Mouse (Mus musculus) G1E (cell line): ENCODE data around the gene Mgat4e. TPM values are rescaled to one million over a fixed set of nuclear protein-coding genes. Genes with fewer than 3 reads are reported as not detected.
A peak's percentile ranks its signal among the peaks of the same experiment; 100 is the strongest.

Source experiments
- ATAC-seq: 2 replicates; pipeline ENCODE4 v1.8.0; 2016; ENCODE audit warnings: mild to moderate bottlenecking; ENCODE audit not compliant: insufficient number of reproducible peaks, poor library complexity, low FRiP score, severe bottlenecking; ENCODE audit errors: extremely low read depth
- DNase-seq: peaks from one replicate; pipeline ENCODE4 v3.0.0; 2012; ENCODE audit warnings: low spot score
- H3K27me3 ChIP-seq: 2 replicates; pipeline ENCODE4 v1.6.1; 2012; ENCODE audit warnings: mild to moderate bottlenecking, low read length, inconsistent platforms; ENCODE audit not compliant: insufficient read depth
- H3K36me3 ChIP-seq: replicated peaks from 2 replicates; pipeline ENCODE3; 2012; ENCODE audit warnings: mild to moderate bottlenecking, inconsistent platforms
- H3K4me1 ChIP-seq: 2 replicates; pipeline ENCODE4 v1.6.1; 2012; ENCODE audit warnings: low read depth, low read length, inconsistent platforms, mixed read lengths; ENCODE audit not compliant: insufficient read depth
- H3K4me3 ChIP-seq: 2 replicates; pipeline ENCODE4 v1.5.1; 2012; ENCODE audit warnings: low read depth, mild to moderate bottlenecking, inconsistent platforms, low read length, moderate library complexity, mixed read lengths
- H3K9me3 ChIP-seq: replicated peaks from 2 replicates; pipeline ENCODE4 v1.6.1; 2012; ENCODE audit warnings: inconsistent platforms
- CTCF ChIP-seq: IDR thresholded peaks from 2 replicates; pipeline ENCODE4 v1.5.1; 2012; ENCODE audit warnings: low read depth, low read length, inconsistent platforms, mixed read lengths
- GATA1 ChIP-seq: IDR thresholded peaks from 2 replicates; pipeline ENCODE4 v1.6.1; 2012; ENCODE audit warnings: borderline replicate concordance, low read length, inconsistent platforms, mixed read lengths
- GATA2 ChIP-seq: IDR thresholded peaks from 2 replicates; pipeline ENCODE4 v1.6.1; 2012; ENCODE audit warnings: low read depth, low read length, inconsistent platforms, borderline replicate concordance
- POLR2AphosphoS5 ChIP-seq: IDR thresholded peaks from 2 replicates; pipeline ENCODE4 v1.6.1; 2012; ENCODE audit warnings: low read depth, low read length, inconsistent platforms; ENCODE audit not compliant: insufficient replicate concordance
- TAL1 ChIP-seq: conservative IDR thresholded peaks from 2 replicates; pipeline ENCODE4 v1.6.1; 2012; ENCODE audit warnings: low read depth, low read length, inconsistent platforms, mixed read lengths
- polyA plus RNA-seq: library from polyadenylated mRNA; stranded (reverse); fragments of >175 nt; gene quantifications from 2 replicates; pipeline ENCODE4 v1.2.3, GENCODE M21; 2012
- total RNA-seq, 2 experiments: library from RNA; stranded (forward) in 1 of 2; stranded (reverse) in 1 of 2; fragments of 200-1000 nt in 1 of 2; fragments of >200 nt in 1 of 2; fragmentation: Nextera tagmentation in 1 of 2; gene quantifications; 2 replicates each; pipeline ENCODE4 v1.2.3; 2014 to 2017

Gene Mgat4e
- total and polyA plus RNA-seq, 3 experiments, result 0.38 TPM; not detected in 2

DNA sequence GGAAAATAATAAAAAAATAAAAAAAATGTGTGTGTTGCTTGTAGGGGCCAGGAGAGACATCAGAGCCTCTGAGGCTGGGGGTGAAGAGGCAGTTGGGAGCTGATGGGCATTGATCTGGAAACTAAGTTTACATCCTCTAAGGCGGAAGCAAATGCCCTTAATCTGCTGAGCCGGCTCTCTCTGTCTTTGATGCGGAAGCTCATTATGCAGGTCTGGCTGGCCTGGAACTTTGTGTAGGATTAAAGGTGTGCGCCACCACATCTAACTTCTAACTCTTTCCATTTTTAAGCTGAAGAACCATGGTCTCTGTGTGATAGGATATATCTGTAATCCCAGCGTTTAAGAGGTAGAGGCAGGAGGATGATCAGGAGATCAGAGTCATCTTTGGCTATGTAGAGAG lies 9.0 kb upstream of the Mgat4e start:
- no peaks in the 10 kb centered on the region for H3K27me3 ChIP-seq
- no peak overlapping the region for H3K4me3 ChIP-seq
- H3K4me1 ChIP-seq, result peaks cover 61% of the 10 kb centered on the region
- TF ChIP-seq GATA2 (no peak), GATA1 (no peak), TAL1 (no peak)
- no peaks in the 10 kb centered on the region for H3K9me3 ChIP-seq
- H3K36me3 ChIP-seq, result no peaks in the 10 kb centered on the region
- ATAC-seq (no peak), DNase-seq (no peak)

DNA sequence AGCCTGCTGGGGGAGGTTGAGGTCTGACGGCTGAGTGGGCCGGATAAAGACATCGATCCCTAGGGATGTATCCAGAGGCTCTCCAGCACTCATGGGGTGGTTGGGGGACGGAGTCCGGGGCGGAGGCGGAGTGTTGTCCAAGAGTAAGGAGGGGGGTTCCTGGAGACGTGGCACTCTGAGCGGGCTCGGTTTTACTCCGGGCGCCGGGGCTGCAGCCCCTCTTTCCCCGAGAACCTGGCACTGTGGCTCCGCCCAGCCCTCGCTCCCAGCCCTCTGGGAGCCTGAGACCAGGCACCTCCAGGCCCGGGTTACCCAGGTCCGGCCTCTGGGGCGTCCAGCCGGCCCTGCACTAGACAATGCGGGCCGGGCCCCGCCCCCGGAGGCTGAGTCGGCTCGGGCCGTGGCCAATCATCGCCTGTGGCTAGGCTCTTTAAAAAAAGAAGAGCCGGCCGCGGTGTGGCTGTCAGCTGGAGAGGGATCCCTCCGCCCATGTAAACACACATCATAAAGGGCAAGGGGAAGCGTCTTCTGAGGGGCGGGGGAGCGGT lies 7.3 kb upstream of the Mgat4e start:
- no peaks in the 10 kb centered on the region for H3K27me3 ChIP-seq
- no peaks in the 10 kb centered on the region for H3K36me3 ChIP-seq
- DNase-seq, result peak; percentile 100
- no peaks in the 10 kb centered on the region for H3K9me3 ChIP-seq
- peak overlapping the region; percentile 76 for H3K4me3 ChIP-seq
- ATAC-seq, result peak; percentile 81
- TF ChIP-seq GATA2, result no peak
- no peak for TF ChIP-seq CTCF
- no peak for TF ChIP-seq TAL1
- no peak for TF ChIP-seq GATA1
- no peak for TF ChIP-seq POLR2AphosphoS5
- H3K4me1 ChIP-seq, result peaks cover 50% of the 10 kb centered on the region

GRCm38 (mm10) chr1:134555871-134556670 lies 6.6 kb upstream of the Mgat4e start:
- ATAC-seq (no peak), DNase-seq (peak; percentile 72)
- no peaks in the 10 kb centered on the region for H3K9me3 ChIP-seq
- peaks cover 47% of the 10 kb centered on the region for H3K4me1 ChIP-seq
- TF ChIP-seq GATA1, result no peak
- no peak for TF ChIP-seq POLR2AphosphoS5
- TF ChIP-seq CTCF, result no peak
- TF ChIP-seq GATA2, result no peak
- no peak for TF ChIP-seq TAL1
- H3K4me3 ChIP-seq, result peak overlapping the region; percentile 76
- no peaks in the 10 kb centered on the region for H3K36me3 ChIP-seq
- H3K27me3 ChIP-seq, result peaks cover 3% of the 10 kb centered on the region

- Histone ChIP-seq H3K9me3 (no peaks in the 10 kb centered on the region), H3K4me1 (peaks cover 46% of the 10 kb centered on the region), H3K4me3 (peak overlapping the region; percentile 76; the same call in 1 of the 2 replicates), H3K27me3 (peaks cover 4% of the 10 kb centered on the region), H3K36me3 (no peaks in the 10 kb centered on the region)
- ATAC-seq (no peak), DNase-seq (peak; percentile 45)
- TF ChIP-seq POLR2AphosphoS5 (no peak), TAL1 (no peak), GATA1 (no peak), GATA2 (no peak), CTCF (no peak)
Observed at GRCm38 (mm10) chr1:134555240-134555870, 5.9 kb upstream of the Mgat4e start.

DNA sequence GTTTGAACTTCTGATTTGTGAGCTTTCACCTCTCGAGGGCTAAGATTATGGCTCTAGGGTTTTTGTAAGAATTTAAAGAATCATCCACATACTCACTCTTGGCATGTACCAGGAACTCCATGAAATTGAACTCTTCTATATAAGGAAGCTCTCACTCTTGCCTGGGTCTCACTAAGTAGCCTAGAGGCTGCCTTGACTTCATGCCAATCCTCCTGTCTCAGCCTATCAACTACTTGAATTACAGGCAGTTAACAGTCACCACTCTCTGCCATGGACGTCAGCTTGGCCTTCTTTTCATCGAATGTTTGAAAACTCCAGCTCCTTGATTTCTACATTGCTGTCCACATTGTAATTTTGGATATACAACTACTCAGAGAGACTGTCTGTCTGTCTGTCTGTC lies 2.9 kb upstream of the Mgat4e start:
- no peak for ATAC-seq
- peaks cover 12% of the 10 kb centered on the region for H3K27me3 ChIP-seq
- H3K4me1 ChIP-seq, result peaks cover 34% of the 10 kb centered on the region
- no peaks in the 10 kb centered on the region for H3K9me3 ChIP-seq
- TF ChIP-seq CTCF (no peak), TAL1 (no peak), POLR2AphosphoS5 (no peak), GATA1 (no peak), GATA2 (no peak)
- no peak overlapping the region for H3K4me3 ChIP-seq
- DNase-seq, result no peak
- no peaks in the 10 kb centered on the region for H3K36me3 ChIP-seq

- H3K27me3 ChIP-seq, result peaks cover 13% of the 10 kb centered on the region
- no peaks in the 10 kb centered on the region for H3K9me3 ChIP-seq
- ATAC-seq, result no peak
Observed at GRCm38 (mm10) chr1:134551869-134552268, 2.4 kb upstream of the Mgat4e start.

More at GRCm38 (mm10) chr1:134551869-134552268, 2.4 kb upstream of the Mgat4e start:
- Histone ChIP-seq H3K36me3 (no peaks in the 10 kb centered on the region), H3K4me3 (no peak overlapping the region), H3K4me1 (peaks cover 30% of the 10 kb centered on the region)
- no peak for TF ChIP-seq POLR2AphosphoS5
- no peak for TF ChIP-seq CTCF
- DNase-seq, result no peak
